Mouse (Mus musculus) embryonic facial prominence, embryonic 10.5 days (tissue): ENCODE measurements around the gene Clhc1. TPM values are rescaled to one million over a fixed set of nuclear protein-coding genes. Genes with fewer than 3 reads are reported as not detected.

Source experiments
- polyA plus RNA-seq: library from polyadenylated mRNA; unstranded; fragments of >200 nt; fragmentation: Nextera tagmentation; extraction: Ambion mirVana; gene quantifications from 2 replicates; pipeline ENCODE4 v1.2.1, GENCODE M21; 2016

The Clhc1 gene
- polyA plus RNA-seq, 1 experiment from 2014 or later = 0.25 TPM

Other genes with a start within 250 kb of the Clhc1 start
- 37.5 and 40.0 TPM in 2 replicates for gene Ccdc88a, start 174.3 kb upstream of the Clhc1 start, polyA plus RNA-seq
- gene Prorsd1, start 32.9 kb upstream of the Clhc1 start, polyA plus RNA-seq = 16.9 and 20.7 TPM in 2 replicates
- gene Mtif2, start 21.5 kb upstream of the Clhc1 start, polyA plus RNA-seq = 45.8 and 49.5 TPM in 2 replicates
- 1,084 and 1,105 TPM in 2 replicates for gene Rps27a, start 159 bp downstream of the Clhc1 start, polyA plus RNA-seq
- 59.5 and 63.3 TPM in 2 replicates for gene Rtn4, start 145.0 kb downstream of the Clhc1 start, polyA plus RNA-seq